Mouse (Mus musculus): Measurements from ENCODE around the gene Fbxl16.

GRCm38 (mm10) chr17:25833291-25833663, 24.4 kb downstream of the Fbxl16 start, which contains the start of gene Stub1:
- TF ChIP-seq CTCF (conservative IDR thresholded peaks at IDR 0.05; ENCODE audit: insufficient read depth, insufficient read length, low read depth, low read length): no peak
- peak; percentile 69 for TF ChIP-seq POLR2A (IDR thresholded peaks at IDR 0.05; ENCODE audit: low read depth, low read length)

Measured in kidney, adult 2 months (tissue).